Mouse (Mus musculus): ENCODE results near the gene C1qtnf5. TPM values are rescaled to one million over a fixed set of nuclear protein-coding genes. Genes with fewer than 3 reads are reported as not detected.

Gene C1qtnf5
- polyA plus RNA-seq, 1 experiment = 25.4 TPM

GRCm38 (mm10) chr9:44113105-44113789, 6.2 kb downstream of the C1qtnf5 start, which contains the start of the genes Gm49380 and Rnf26:
Gene Gm49380 (minus strand): TSS chr9:44113500.
Gene Rnf26 (minus strand): TSS chr9:44113517.
- peak within 1 kb of the TSS; percentile 60 for H3K4me3 ChIP-seq (ENCODE audit: insufficient read depth, low read length)
- peaks cover 4% of the 10 kb centered on the region; the same call in 1 of the 2 replicates for H3K4me1 ChIP-seq (ENCODE audit: control insufficient read depth, insufficient read depth, low read length)
- TF ChIP-seq CTCF (IDR thresholded peaks at IDR 0.05; ENCODE audit: borderline replicate concordance, insufficient read depth, low read length) (no peak), POLR2A (IDR thresholded peaks at IDR 0.05; ENCODE audit: low read depth, low read length) (peak; percentile 60)
- H3K27ac ChIP-seq (ENCODE audit: insufficient read depth, low read length) = no peak within 1 kb of the TSS; the same call in 1 of the 2 replicates

GRCm38 (mm10) chr9:44114453-44114852, 7.4 kb downstream of the C1qtnf5 start:
- TF ChIP-seq CTCF (IDR thresholded peaks at IDR 0.05; ENCODE audit: borderline replicate concordance, insufficient read depth, low read length) (no peak), POLR2A (IDR thresholded peaks at IDR 0.05; ENCODE audit: low read depth, low read length) (no peak)
- H3K4me1 ChIP-seq (ENCODE audit: control insufficient read depth, insufficient read depth, low read length) = no peaks in the 10 kb centered on the region; the same call in 1 of the 2 replicates
- H3K27ac ChIP-seq (ENCODE audit: insufficient read depth, low read length) = no peak overlapping the region
- no peak overlapping the region for H3K4me3 ChIP-seq (ENCODE audit: insufficient read depth, low read length)

GRCm38 (mm10) chr9:44115599-44115998, 8.6 kb downstream of the C1qtnf5 start:
- no peaks in the 10 kb centered on the region; the same call in 1 of the 2 replicates for H3K4me1 ChIP-seq (ENCODE audit: control insufficient read depth, insufficient read depth, low read length)
- no peak overlapping the region for H3K27ac ChIP-seq (ENCODE audit: insufficient read depth, low read length)
- no peak overlapping the region for H3K4me3 ChIP-seq (ENCODE audit: insufficient read depth, low read length)
- no peak for TF ChIP-seq CTCF (IDR thresholded peaks at IDR 0.05; ENCODE audit: borderline replicate concordance, insufficient read depth, low read length)
- no peak for TF ChIP-seq POLR2A (IDR thresholded peaks at IDR 0.05; ENCODE audit: low read depth, low read length)

- Histone ChIP-seq H3K4me1 (ENCODE audit: control insufficient read depth, insufficient read depth, low read length) (no peaks in the 10 kb centered on the region; the same call in 1 of the 2 replicates), H3K27ac (ENCODE audit: insufficient read depth, low read length) (no peak overlapping the region), H3K4me3 (ENCODE audit: insufficient read depth, low read length) (no peak overlapping the region)
- TF ChIP-seq POLR2A (IDR thresholded peaks at IDR 0.05; ENCODE audit: low read depth, low read length) (no peak), CTCF (IDR thresholded peaks at IDR 0.05; ENCODE audit: borderline replicate concordance, insufficient read depth, low read length) (no peak)
These were observed 9.1 kb downstream of the C1qtnf5 start for GRCm38 (mm10) chr9:44116182-44116581.

GRCm38 (mm10) chr9:44119011-44119410, 12.0 kb downstream of the C1qtnf5 start:
- Histone ChIP-seq H3K27ac (ENCODE audit: insufficient read depth, low read length) (no peak overlapping the region), H3K4me3 (ENCODE audit: insufficient read depth, low read length) (no peak overlapping the region), H3K4me1 (ENCODE audit: control insufficient read depth, insufficient read depth, low read length) (no peaks in the 10 kb centered on the region; the same call in 1 of the 2 replicates)
- TF ChIP-seq CTCF (IDR thresholded peaks at IDR 0.05; ENCODE audit: borderline replicate concordance, insufficient read depth, low read length) (peak; percentile 55), POLR2A (IDR thresholded peaks at IDR 0.05; ENCODE audit: low read depth, low read length) (no peak)

- Histone ChIP-seq H3K27ac (ENCODE audit: insufficient read depth, low read length) (no peak overlapping the region), H3K4me1 (ENCODE audit: control insufficient read depth, insufficient read depth, low read length) (no peaks in the 10 kb centered on the region), H3K4me3 (ENCODE audit: insufficient read depth, low read length) (no peak overlapping the region)
- TF ChIP-seq CTCF (IDR thresholded peaks at IDR 0.05; ENCODE audit: borderline replicate concordance, insufficient read depth, low read length) (no peak), POLR2A (IDR thresholded peaks at IDR 0.05; ENCODE audit: low read depth, low read length) (no peak)
These were observed 13.0 kb downstream of the C1qtnf5 start for GRCm38 (mm10) chr9:44119948-44120465.

GRCm38 (mm10) chr9:44124317-44124716, 17.3 kb downstream of the C1qtnf5 start:
- Histone ChIP-seq H3K4me1 (ENCODE audit: control insufficient read depth, insufficient read depth, low read length) (peaks cover 3% of the 10 kb centered on the region; the same call in 1 of the 2 replicates), H3K4me3 (ENCODE audit: insufficient read depth, low read length) (no peak overlapping the region), H3K27ac (ENCODE audit: insufficient read depth, low read length) (no peak overlapping the region)
- TF ChIP-seq CTCF (IDR thresholded peaks at IDR 0.05; ENCODE audit: borderline replicate concordance, insufficient read depth, low read length) (no peak), POLR2A (IDR thresholded peaks at IDR 0.05; ENCODE audit: low read depth, low read length) (no peak)

GRCm38 (mm10) chr9:44125026-44125425, 18.0 kb downstream of the C1qtnf5 start:
- TF ChIP-seq CTCF (IDR thresholded peaks at IDR 0.05; ENCODE audit: borderline replicate concordance, insufficient read depth, low read length) (no peak), POLR2A (IDR thresholded peaks at IDR 0.05; ENCODE audit: low read depth, low read length) (no peak)
- H3K4me3 ChIP-seq (ENCODE audit: insufficient read depth, low read length) = no peak overlapping the region
- H3K27ac ChIP-seq (ENCODE audit: insufficient read depth, low read length) = no peak overlapping the region
- peaks cover 6% of the 10 kb centered on the region for H3K4me1 ChIP-seq (ENCODE audit: control insufficient read depth, insufficient read depth, low read length)

- H3K4me3 ChIP-seq (ENCODE audit: insufficient read depth, low read length) = no peak overlapping the region
- TF ChIP-seq CTCF (IDR thresholded peaks at IDR 0.05; ENCODE audit: borderline replicate concordance, insufficient read depth, low read length) = peak; percentile 63; the same call in 1 of the 2 replicates
- no peak for TF ChIP-seq POLR2A (IDR thresholded peaks at IDR 0.05; ENCODE audit: low read depth, low read length)
- H3K27ac ChIP-seq (ENCODE audit: insufficient read depth, low read length) = 0 out of 2 replicates have a peak overlapping the region, but pooled peaks have one; percentile 4
- H3K4me1 ChIP-seq (ENCODE audit: control insufficient read depth, insufficient read depth, low read length) = peaks cover 10% of the 10 kb centered on the region
These were observed 18.7 kb downstream of the C1qtnf5 start for GRCm38 (mm10) chr9:44125546-44126428.
